Mouse (Mus musculus): ENCODE results near the gene Zfp512b. TPM values are rescaled to one million over a fixed set of nuclear protein-coding genes. Genes with fewer than 3 reads are reported as not detected.

Gene Zfp512b
- polyA plus RNA-seq, 1 experiment from 2014 or later = 30.5 TPM

GRCm38 (mm10) chr2:181570921-181571595 is 21.5 kb downstream of the Zfp512b start:
- Histone ChIP-seq H3K9me3 (replicated peaks; ENCODE audit: control insufficient read depth, low read length) (no peaks in the 10 kb centered on the region), H3K4me1 (ENCODE audit: control insufficient read depth, insufficient read depth, low read length) (no peaks in the 10 kb centered on the region), H3K4me2 (ENCODE audit: low read length) (no peak overlapping the region), H3K4me3 (ENCODE audit: low read depth, low read length) (no peak overlapping the region), H3K9ac (ENCODE audit: low read length) (no peak overlapping the region), H3K27me3 (replicated peaks; ENCODE audit: control insufficient read depth, insufficient read depth, low read length) (no peaks in the 10 kb centered on the region), H3K27ac (ENCODE audit: low read depth, low read length) (no peak overlapping the region), H3K36me3 (ENCODE audit: control insufficient read depth, insufficient read depth, low read length) (peaks cover 19% of the 10 kb centered on the region; the same call in 1 of the 2 replicates)
- WGBS = 62% methylated on average over 6 of the region's 6 CpGs
- DNase-seq (ENCODE audit: low spot score) (no peak), ATAC-seq (no peak)

GRCm38 (mm10) chr2:181570375-181570774 is 22.2 kb downstream of the Zfp512b start:
- ATAC-seq = no peak

GRCm38 (mm10) chr2:181569856-181570255 is 22.7 kb downstream of the Zfp512b start:
- Histone ChIP-seq H3K9me3 (replicated peaks; ENCODE audit: control insufficient read depth, low read length) (no peaks in the 10 kb centered on the region), H3K4me3 (ENCODE audit: low read depth, low read length) (no peak overlapping the region), H3K4me2 (ENCODE audit: low read length) (no peak overlapping the region), H3K36me3 (ENCODE audit: control insufficient read depth, insufficient read depth, low read length) (peaks cover 19% of the 10 kb centered on the region; the same call in 1 of the 2 replicates), H3K4me1 (ENCODE audit: control insufficient read depth, insufficient read depth, low read length) (no peaks in the 10 kb centered on the region), H3K9ac (ENCODE audit: low read length) (no peak overlapping the region), H3K27ac (ENCODE audit: low read depth, low read length) (no peak overlapping the region), H3K27me3 (replicated peaks; ENCODE audit: control insufficient read depth, insufficient read depth, low read length) (no peaks in the 10 kb centered on the region)
- 94% methylated on average over 10 of the region's 10 CpGs for WGBS
- no peak for ATAC-seq
- DNase-seq (ENCODE audit: low spot score) = no peak

More at GRCm38 (mm10) chr2:181570375-181570774, 22.2 kb downstream of the Zfp512b start:
- WGBS = 87% methylated on average over 8 of the region's 8 CpGs
- H3K36me3 ChIP-seq (ENCODE audit: control insufficient read depth, insufficient read depth, low read length) = peaks cover 19% of the 10 kb centered on the region; the same call in 1 of the 2 replicates
- no peaks in the 10 kb centered on the region for H3K4me1 ChIP-seq (ENCODE audit: control insufficient read depth, insufficient read depth, low read length)
- no peak for DNase-seq (ENCODE audit: low spot score)
- no peak overlapping the region for H3K4me3 ChIP-seq (ENCODE audit: low read depth, low read length)
- no peaks in the 10 kb centered on the region for H3K27me3 ChIP-seq (replicated peaks; ENCODE audit: control insufficient read depth, insufficient read depth, low read length)
- no peaks in the 10 kb centered on the region for H3K9me3 ChIP-seq (replicated peaks; ENCODE audit: control insufficient read depth, low read length)
- no peak overlapping the region for H3K27ac ChIP-seq (ENCODE audit: low read depth, low read length)
- no peak overlapping the region for H3K4me2 ChIP-seq (ENCODE audit: low read length)
- H3K9ac ChIP-seq (ENCODE audit: low read length) = no peak overlapping the region

GRCm38 (mm10) chr2:181568272-181569008 is 24.2 kb downstream of the Zfp512b start:
- Histone ChIP-seq H3K4me1 (ENCODE audit: control insufficient read depth, insufficient read depth, low read length) (no peaks in the 10 kb centered on the region), H3K4me3 (ENCODE audit: low read depth, low read length) (no peak overlapping the region), H3K9ac (ENCODE audit: low read length) (no peak overlapping the region), H3K4me2 (ENCODE audit: low read length) (no peak overlapping the region), H3K9me3 (replicated peaks; ENCODE audit: control insufficient read depth, low read length) (no peaks in the 10 kb centered on the region), H3K36me3 (ENCODE audit: control insufficient read depth, insufficient read depth, low read length) (0 out of 2 replicates have a peak, but pooled peaks cover 14% of the 10 kb centered on the region), H3K27ac (ENCODE audit: low read depth, low read length) (no peak overlapping the region), H3K27me3 (replicated peaks; ENCODE audit: control insufficient read depth, insufficient read depth, low read length) (no peaks in the 10 kb centered on the region)
- ATAC-seq = no peak
- DNase-seq (ENCODE audit: low spot score) = peak; percentile 36
- 82% methylated on average over 7 of the region's 7 CpGs for WGBS

- Histone ChIP-seq H3K27me3 (replicated peaks; ENCODE audit: control insufficient read depth, insufficient read depth, low read length) (no peaks in the 10 kb centered on the region), H3K9ac (ENCODE audit: low read length) (no peak overlapping the region), H3K9me3 (replicated peaks; ENCODE audit: control insufficient read depth, low read length) (no peaks in the 10 kb centered on the region), H3K4me3 (ENCODE audit: low read depth, low read length) (no peak overlapping the region), H3K36me3 (ENCODE audit: control insufficient read depth, insufficient read depth, low read length) (0 out of 2 replicates have a peak, but pooled peaks cover 6% of the 10 kb centered on the region), H3K27ac (ENCODE audit: low read depth, low read length) (no peak overlapping the region), H3K4me1 (ENCODE audit: control insufficient read depth, insufficient read depth, low read length) (no peaks in the 10 kb centered on the region), H3K4me2 (ENCODE audit: low read length) (no peak overlapping the region)
- 94% methylated on average over 3 of the region's 3 CpGs for WGBS
- DNase-seq (ENCODE audit: low spot score) (no peak), ATAC-seq (no peak)
Measured at GRCm38 (mm10) chr2:181567338-181567737, 25.3 kb downstream of the Zfp512b start.

- Histone ChIP-seq H3K9ac (ENCODE audit: low read length) (no peak overlapping the region), H3K4me3 (ENCODE audit: low read depth, low read length) (no peak overlapping the region), H3K4me2 (ENCODE audit: low read length) (no peak overlapping the region), H3K27ac (ENCODE audit: low read depth, low read length) (no peak overlapping the region), H3K27me3 (replicated peaks; ENCODE audit: control insufficient read depth, insufficient read depth, low read length) (no peaks in the 10 kb centered on the region), H3K4me1 (ENCODE audit: control insufficient read depth, insufficient read depth, low read length) (0 out of 2 replicates have a peak, but pooled peaks cover 3% of the 10 kb centered on the region), H3K36me3 (ENCODE audit: control insufficient read depth, insufficient read depth, low read length) (peaks cover 52% of the 10 kb centered on the region), H3K9me3 (replicated peaks; ENCODE audit: control insufficient read depth, low read length) (no peaks in the 10 kb centered on the region)
- DNase-seq (ENCODE audit: low spot score) = no peak
- no peak for ATAC-seq
Measured at GRCm38 (mm10) chr2:181553772-181554171, 38.8 kb downstream of the Zfp512b start.

GRCm38 (mm10) chr2:181550233-181550632 is 42.4 kb downstream of the Zfp512b start:
- Histone ChIP-seq H3K4me1 (ENCODE audit: control insufficient read depth, insufficient read depth, low read length) (0 out of 2 replicates have a peak, but pooled peaks cover 3% of the 10 kb centered on the region), H3K27me3 (replicated peaks; ENCODE audit: control insufficient read depth, insufficient read depth, low read length) (no peaks in the 10 kb centered on the region), H3K9me3 (replicated peaks; ENCODE audit: control insufficient read depth, low read length) (no peaks in the 10 kb centered on the region), H3K9ac (ENCODE audit: low read length) (no peak overlapping the region), H3K36me3 (ENCODE audit: control insufficient read depth, insufficient read depth, low read length) (peaks cover 78% of the 10 kb centered on the region), H3K4me2 (ENCODE audit: low read length) (no peak overlapping the region), H3K4me3 (ENCODE audit: low read depth, low read length) (no peak overlapping the region), H3K27ac (ENCODE audit: low read depth, low read length) (no peak overlapping the region)
- DNase-seq (ENCODE audit: low spot score) = no peak
- WGBS = 93% methylated on average over 2 of the region's 2 CpGs
- no peak for ATAC-seq

- H3K36me3 ChIP-seq (ENCODE audit: control insufficient read depth, insufficient read depth, low read length) = peaks cover 74% of the 10 kb centered on the region
- H3K27me3 ChIP-seq (replicated peaks; ENCODE audit: control insufficient read depth, insufficient read depth, low read length) = no peaks in the 10 kb centered on the region
- DNase-seq (ENCODE audit: low spot score) (no peak), ATAC-seq (no peak)
- H3K4me3 ChIP-seq (ENCODE audit: low read depth, low read length) = no peak overlapping the region
- H3K9me3 ChIP-seq (replicated peaks; ENCODE audit: control insufficient read depth, low read length) = no peaks in the 10 kb centered on the region
- WGBS = 91% methylated on average over 5 of the region's 5 CpGs
- H3K27ac ChIP-seq (ENCODE audit: low read depth, low read length) = no peak overlapping the region
- no peaks in the 10 kb centered on the region for H3K4me1 ChIP-seq (ENCODE audit: control insufficient read depth, insufficient read depth, low read length)
- no peak overlapping the region for H3K4me2 ChIP-seq (ENCODE audit: low read length)
- no peak overlapping the region for H3K9ac ChIP-seq (ENCODE audit: low read length)
Measured at GRCm38 (mm10) chr2:181548682-181549081, 43.9 kb downstream of the Zfp512b start.

- Histone ChIP-seq H3K4me3 (ENCODE audit: low read depth, low read length) (no peak overlapping the region), H3K27ac (ENCODE audit: low read depth, low read length) (no peak overlapping the region), H3K36me3 (ENCODE audit: control insufficient read depth, insufficient read depth, low read length) (peaks cover 70% of the 10 kb centered on the region), H3K9ac (ENCODE audit: low read length) (no peak overlapping the region), H3K27me3 (replicated peaks; ENCODE audit: control insufficient read depth, insufficient read depth, low read length) (no peaks in the 10 kb centered on the region), H3K9me3 (replicated peaks; ENCODE audit: control insufficient read depth, low read length) (no peaks in the 10 kb centered on the region), H3K4me2 (ENCODE audit: low read length) (no peak overlapping the region), H3K4me1 (ENCODE audit: control insufficient read depth, insufficient read depth, low read length) (no peaks in the 10 kb centered on the region)
- DNase-seq (ENCODE audit: low spot score) (no peak), ATAC-seq (no peak)
- 70% methylated on average over 1 of the region's 1 CpGs for WGBS
Measured at GRCm38 (mm10) chr2:181548227-181548626, 44.4 kb downstream of the Zfp512b start.
